8 mouse cellular contexts compared by ENCODE assay signal in the genomic region with DNA sequence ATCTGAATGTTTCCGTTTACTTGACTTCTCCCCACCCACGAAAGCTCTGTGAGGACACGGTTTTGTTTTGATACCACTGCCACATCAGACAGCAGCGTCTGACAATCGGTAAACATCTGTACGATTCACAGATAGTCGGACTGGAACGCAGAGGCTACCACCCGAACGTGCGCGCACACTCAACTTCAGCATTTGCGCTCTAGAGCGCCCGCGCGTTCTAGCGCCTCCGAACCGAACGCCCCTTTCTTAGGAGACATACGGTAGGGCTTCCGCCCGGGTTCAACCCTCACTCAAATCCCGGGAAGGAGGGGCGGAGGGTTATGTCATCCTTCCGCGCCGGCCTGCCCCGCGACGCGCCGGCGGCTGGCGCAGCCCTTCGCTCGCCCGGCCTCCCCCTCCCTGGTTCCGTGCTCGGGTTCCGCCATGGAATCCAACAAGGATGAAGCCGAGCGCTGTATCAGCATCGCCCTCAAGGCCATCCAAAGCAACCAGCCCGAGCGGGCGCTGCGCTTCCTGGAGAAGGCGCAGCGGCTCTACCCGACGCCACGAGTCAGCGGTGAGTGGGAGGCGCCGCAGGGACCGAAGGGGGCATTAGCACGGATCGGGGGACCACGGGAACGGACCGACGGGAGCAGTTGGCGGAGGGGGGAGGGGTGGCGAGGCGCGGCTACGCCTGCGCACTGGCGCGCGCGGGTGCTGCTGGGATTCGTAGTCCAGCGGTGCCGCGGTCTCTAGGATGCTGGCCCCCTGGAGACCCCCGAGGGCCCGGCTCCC. TPM values are rescaled to one million over a fixed set of nuclear protein-coding genes. Genes with fewer than 3 reads are reported as not detected.
DNase-seq lines count a peak whose midpoint lies in the region; ATAC-seq and TF ChIP-seq lines count a peak whose summit lies in the region.

A gene (plus strand): TSS at position 302 of the 774 bp plus-strand sequence.

- peak within 1 kb of the TSS; percentile 95 for H3K27ac ChIP-seq in CH12.LX (ENCODE audit: insufficient read depth, low read depth)
- peak within 1 kb of the TSS; percentile 100 for H3K27ac ChIP-seq in forebrain, embryonic 13.5 days
- peak within 1 kb of the TSS; percentile 100 for H3K27ac ChIP-seq in liver, postnatal 0 days (ENCODE audit: low read depth)
- H3K27ac ChIP-seq in neural tube, embryonic 14.5 days (ENCODE audit: low read depth, low read length): peak within 1 kb of the TSS; percentile 100

- in situ Hi-C loops in CH12.LX (cut with MboI; ENCODE audit: low pct_ligation_motif_present, low pct_unique_long_range_greater_than_20kb, low sequenced_read_pairs): no loop called here

- H3K36me3 ChIP-seq in CH12.LX (replicated peaks in 1 of 2; ENCODE audit: control insufficient read depth in 1 of 2, insufficient read depth in 1 of 2, low read length in 1 of 2): peaks cover 2 to 33% of the 10 kb centered on the region in 2 experiments
- peaks cover 9% of the 10 kb centered on the region; the same call in 1 of the 2 replicates for H3K36me3 ChIP-seq in forebrain, embryonic 13.5 days (ENCODE audit: poor library complexity, severe bottlenecking)
- H3K36me3 ChIP-seq in liver, postnatal 0 days (replicated peaks; ENCODE audit: insufficient read depth, low read length): peaks cover 5% of the 10 kb centered on the region; the same call in 1 of the 2 replicates
- H3K36me3 ChIP-seq in neural tube, embryonic 14.5 days (ENCODE audit: control insufficient read depth, insufficient read depth, low read length): no peaks in the 10 kb centered on the region

- TF ChIP-seq EP300 in CH12.LX (IDR thresholded peaks at IDR 0.05; ENCODE audit: low read length): no peak
- TF ChIP-seq EP300 in liver, postnatal 0 days (IDR thresholded peaks at IDR 0.05; ENCODE audit: low read depth): peak; percentile 87

- peak within 1 kb of the TSS; percentile 70 for H3K4me2 ChIP-seq in CH12.LX (ENCODE audit: insufficient read depth, low read depth, poor library complexity, severe bottlenecking)
- H3K4me2 ChIP-seq in forebrain, embryonic 13.5 days: peak within 1 kb of the TSS; percentile 89
- H3K4me2 ChIP-seq in liver, postnatal 0 days (ENCODE audit: low read depth, low read length): peak within 1 kb of the TSS; percentile 80
- H3K4me2 ChIP-seq in neural tube, embryonic 14.5 days (ENCODE audit: low read depth, low read length): peak within 1 kb of the TSS; percentile 78

- WGBS in forebrain, embryonic 13.5 days: under 1% methylated on average over 75 of the region's 80 CpGs
- WGBS in large intestine, adult 2 months: under 1% methylated on average over 80 of the region's 80 CpGs
- under 1% methylated on average over 78 of the region's 80 CpGs for WGBS in liver, postnatal 0 days (ENCODE audit: insufficient replicate concordance)
- under 1% methylated on average over 70 of the region's 80 CpGs for WGBS in neural tube, embryonic 14.5 days

- peak; percentile 93 for DNase-seq in CH12.LX (ENCODE audit: extremely low read depth)
- DNase-seq in c-Kit-positive CD71-positive TER-119-negative erythroid progenitor cells, embryonic 14.5 days (ENCODE audit: low read depth): peak; percentile 95
- DNase-seq in heart, postnatal 10 days: peak; percentile 95 to 96
- peak; percentile 85 for DNase-seq in large intestine, adult 2 months (ENCODE audit: low read depth, low spot score)
- DNase-seq in liver, postnatal 0 days: peak; percentile 93
- DNase-seq in testis, postnatal 10 days (ENCODE audit: low spot score): peak; percentile 97

- intact Hi-C loops in heart, postnatal 10 days (cut with DNase I): no loop called here

- TF ChIP-seq RAD21 in CH12.LX (IDR thresholded peaks at IDR 0.05; ENCODE audit: low read depth, low read length): no peak

- H3K4me3 ChIP-seq in CH12.LX (replicated peaks in 1 of 3; ENCODE audit: low read depth in 2 of 3, low read length in 2 of 3, poor library complexity in 1 of 3): peak within 1 kb of the TSS; percentile 90 to 100 (median 94)
- peak within 1 kb of the TSS; percentile 90 for H3K4me3 ChIP-seq in forebrain, embryonic 13.5 days
- peak within 1 kb of the TSS; percentile 93 for H3K4me3 ChIP-seq in liver, postnatal 0 days (ENCODE audit: low read depth, low read length)
- H3K4me3 ChIP-seq in neural tube, embryonic 14.5 days (ENCODE audit: low read depth, low read length): peak within 1 kb of the TSS; percentile 70

- peaks cover 43% of the 10 kb centered on the region for H3K79me2 ChIP-seq in CH12.LX (replicated peaks; ENCODE audit: control insufficient read depth, extremely low read depth, insufficient read depth, poor library complexity, severe bottlenecking)

- dilution Hi-C loops in CH12.LX (cut with MboI; ENCODE audit: extremely low pct_ligation_motif_present, extremely low pct_unique_long_range_greater_than_20kb, low sequenced_read_pairs): no loop called here

- H3K4me1 ChIP-seq in CH12.LX (ENCODE audit: control insufficient read depth in 1 of 2, insufficient read depth in 2 of 2): peaks cover 8 to 43% of the 10 kb centered on the region in 2 experiments; a peak in 3 of 4 replicates
- H3K4me1 ChIP-seq in forebrain, embryonic 13.5 days: peaks cover 15% of the 10 kb centered on the region
- H3K4me1 ChIP-seq in liver, postnatal 0 days (ENCODE audit: insufficient read depth): peaks cover 36% of the 10 kb centered on the region
- H3K4me1 ChIP-seq in neural tube, embryonic 14.5 days (ENCODE audit: control insufficient read depth, insufficient read depth, low read length): peaks cover 14% of the 10 kb centered on the region

- peak; percentile 75 for TF ChIP-seq POLR2A in CH12.LX (IDR thresholded peaks at IDR 0.05; ENCODE audit: low read depth, low read length)

- no peak for TF ChIP-seq CTCF in CH12.LX (conservative IDR thresholded peaks at IDR 0.05 in 1 of 2, IDR thresholded peaks at IDR 0.05 in 1 of 2; ENCODE audit: low read depth in 2 of 2, low read length in 2 of 2)
- TF ChIP-seq CTCF in liver, postnatal 0 days (IDR thresholded peaks at IDR 0.05; ENCODE audit: low read depth): 0 out of 2 replicates have a peak, but pooled peaks have one; percentile 4

- H3K9ac ChIP-seq in CH12.LX (ENCODE audit: insufficient read depth, low read depth): peak within 1 kb of the TSS; percentile 90
- H3K9ac ChIP-seq in forebrain, embryonic 13.5 days: peak within 1 kb of the TSS; percentile 95
- peak within 1 kb of the TSS; percentile 93 for H3K9ac ChIP-seq in liver, postnatal 0 days (replicated peaks)
- H3K9ac ChIP-seq in neural tube, embryonic 14.5 days (replicated peaks; ENCODE audit: low read depth, low read length): peak within 1 kb of the TSS; percentile 95

- H3K27me3 ChIP-seq in CH12.LX (replicated peaks): no peaks in the 10 kb centered on the region
- no peaks in the 10 kb centered on the region for H3K27me3 ChIP-seq in forebrain, embryonic 13.5 days
- H3K27me3 ChIP-seq in liver, postnatal 0 days (ENCODE audit: insufficient read depth, low read length): no peaks in the 10 kb centered on the region
- H3K27me3 ChIP-seq in neural tube, embryonic 14.5 days (ENCODE audit: control insufficient read depth, insufficient read depth, low read length): no peaks in the 10 kb centered on the region

- ATAC-seq in forebrain, embryonic 13.5 days: peak; percentile 94
- ATAC-seq in liver, postnatal 0 days: peak; percentile 83
- peak; percentile 93 for ATAC-seq in neural tube, embryonic 14.5 days (ENCODE audit: low read depth)

- H3K9me3 ChIP-seq in CH12.LX (replicated peaks; ENCODE audit: low read length): no peaks in the 10 kb centered on the region
- no peaks in the 10 kb centered on the region for H3K9me3 ChIP-seq in forebrain, embryonic 13.5 days (replicated peaks)
- H3K9me3 ChIP-seq in liver, postnatal 0 days (ENCODE audit: low read length): no peaks in the 10 kb centered on the region
- H3K9me3 ChIP-seq in neural tube, embryonic 14.5 days (ENCODE audit: control insufficient read depth, low read length): no peaks in the 10 kb centered on the region

TF ChIP-seq in CH12.LX, 34 proteins besides CTCF, POLR2A, EP300 and RAD21 (continues in another document):
- TF ChIP-seq NELFE (IDR thresholded peaks at IDR 0.05; ENCODE audit: low read depth, low read length) (peak; percentile 79), CHD1 (IDR thresholded peaks at IDR 0.05; ENCODE audit: low read depth, low read length) (peak; percentile 57; the same call in 1 of the 2 replicates), USF1 (IDR thresholded peaks at IDR 0.05; ENCODE audit: low read depth, low read length) (no peak), TCF12 (IDR thresholded peaks at IDR 0.05; ENCODE audit: low read depth, low read length) (peak; percentile 48), ELF1 (IDR thresholded peaks at IDR 0.05; ENCODE audit: low read depth, low read length) (peak; percentile 93), E2F4 (IDR thresholded peaks at IDR 0.05; ENCODE audit: insufficient replicate concordance, low read depth, low read length) (peak; percentile 63; the same call in 1 of the 2 replicates), NRF1 (IDR thresholded peaks at IDR 0.05; ENCODE audit: low read depth, low read length) (peak; percentile 90), MAZ (IDR thresholded peaks at IDR 0.05; ENCODE audit: low read depth, low read length) (peak; percentile 94), MXI1 (IDR thresholded peaks at IDR 0.05; ENCODE audit: low read depth, low read length) (peak; percentile 100), IRF4 (IDR thresholded peaks at IDR 0.05; ENCODE audit: low read depth, low read length) (peak; percentile 74), ZKSCAN1 (IDR thresholded peaks at IDR 0.05; ENCODE audit: borderline replicate concordance, low read depth, low read length) (no peak), MAX (IDR thresholded peaks at IDR 0.05; ENCODE audit: low read length) (peak; percentile 55; the same call in 1 of the 2 replicates), SIN3A (IDR thresholded peaks at IDR 0.05; ENCODE audit: low read length) (peak; percentile 96), JUND (conservative IDR thresholded peaks at IDR 0.05; ENCODE audit: low read depth, low read length) (no peak), GABPA (IDR thresholded peaks at IDR 0.05; ENCODE audit: insufficient replicate concordance, low read depth, low read length) (no peak; the same call in 1 of the 2 replicates), MAFK (IDR thresholded peaks at IDR 0.05; ENCODE audit: insufficient replicate concordance, low read length) (peak; percentile 22; the same call in 1 of the 2 replicates), PAX5 (IDR thresholded peaks at IDR 0.05; ENCODE audit: low read length) (no peak), ZC3H11A (IDR thresholded peaks at IDR 0.05; ENCODE audit: low read depth, low read length) (no peak)

RNA-seq across cellular contexts. Expression of the gene that starts here (rescaled TPM):
- 17.0 and 21.5 TPM in 2 replicates for total RNA-seq in CH12.LX (2012; rRNA removed)
- total RNA-seq in CH12.LX (2014; rRNA removed): 13.1 and 13.9 TPM in 2 replicates
- polyA plus RNA-seq in CH12.LX (2012; ENCODE audit: insufficient read length, low read depth): 30.3 and 35.9 TPM in 2 replicates
- 16.9 and 18.4 TPM in 2 replicates for polyA plus RNA-seq in forebrain, embryonic 13.5 days (2015; fragmentation: Nextera tagmentation; extraction: Ambion mirVana)
- 10 to 100 TPM; 35.2 to 41.9 TPM for total RNA-seq in heart, postnatal 10 days (2021)
- polyA plus RNA-seq in large intestine, adult 2 months (2012; rRNA removed): 49.2 and 63.1 TPM in 2 replicates
- polyA plus RNA-seq in liver, postnatal 0 days (2015; fragmentation: Nextera tagmentation; extraction: Ambion mirVana): 15.5 and 17.0 TPM in 2 replicates
- 22.5 and 23.0 TPM in 2 replicates for polyA plus RNA-seq in neural tube, embryonic 14.5 days (2014; fragmentation: Nextera tagmentation; extraction: Ambion mirVana)

Comparison
In these comparisons a context has a peak if more than half of its experiments do, and no peak if none do; other contexts are left out.
1. Peak in every context shown above with its lines: DNase-seq, ATAC-seq, H3K4me3 ChIP-seq and H3K27ac ChIP-seq.